Mouse (Mus musculus) hindbrain, embryonic 15.5 days (tissue): ENCODE data around the gene Btg1-ps2. TPM values are rescaled to one million over a fixed set of nuclear protein-coding genes. Genes with fewer than 3 reads are reported as not detected.
"Not testable (repeated sequence)": the region's sequence is repeated elsewhere in the genome, so short reads cannot be mapped to it uniquely, and the experiment has no call there.

Source experiments
- ATAC-seq: fragments of 200-750 bp; cut with Nextera tagmentation; 2 replicates; pipeline ENCODE4 v1.8.0; 2017; ENCODE audit warnings: low read depth, moderate number of reproducible peaks, moderate TSS enrichment; ENCODE audit not compliant: low FRiP score
- H3K27ac ChIP-seq: fragments of 300-500 bp; sonication (generic); replicated peaks from 2 replicates; pipeline ENCODE4 v1.5.1; 2015; ENCODE audit warnings: mild to moderate bottlenecking, inconsistent platforms
- H3K27me3 ChIP-seq: fragments of 300-500 bp; sonication (generic); 2 replicates; pipeline ENCODE4 v1.6.1; 2015; ENCODE audit warnings: control low read depth, inconsistent platforms
- H3K36me3 ChIP-seq: fragments of 300-500 bp; sonication (generic); 2 replicates; pipeline ENCODE4 v1.6.1; 2015; ENCODE audit warnings: control low read depth, inconsistent platforms
- H3K4me1 ChIP-seq: fragments of 300-500 bp; sonication (generic); replicated peaks from 2 replicates; pipeline ENCODE4 v1.6.1; 2015; ENCODE audit warnings: control low read depth, inconsistent platforms
- H3K4me2 ChIP-seq: fragments of 300-500 bp; sonication (generic); 2 replicates; pipeline ENCODE4 v1.6.1; 2015; ENCODE audit warnings: moderate library complexity, mild to moderate bottlenecking, inconsistent platforms
- H3K4me3 ChIP-seq: fragments of 300-500 bp; sonication (generic); 2 replicates; pipeline ENCODE4 v1.5.1; 2015; ENCODE audit warnings: mild to moderate bottlenecking, inconsistent platforms
- H3K9ac ChIP-seq: fragments of 300-500 bp; sonication (generic); 2 replicates; pipeline ENCODE4 v1.6.1; 2015; ENCODE audit warnings: inconsistent platforms
- H3K9me3 ChIP-seq: fragments of 300-500 bp; sonication (generic); 2 replicates; pipeline ENCODE4 v1.6.1; 2016; ENCODE audit warnings: control low read depth, inconsistent platforms
- WGBS: fragments of 180-500 bp; shearing (Covaris S2); methylation state at CpG from one replicate; pipeline ENCODE4 v1.1.7; 2015; 5-methylcytosine and 5-hydroxymethylcytosine counted together
- polyA plus RNA-seq: library from polyadenylated mRNA; unstranded; fragments of >200 nt; fragmentation: Nextera tagmentation; extraction: Ambion mirVana; gene quantifications from 2 replicates; pipeline ENCODE4 v1.2.1, GENCODE M21; 2015

The Btg1-ps2 gene
- not detected in 2 replicates for polyA plus RNA-seq

GRCm38 (mm10) chrX:38043014-38043413 lies at the start of gene Btg1-ps2:
Gene Btg1-ps2 (minus strand): TSS chrX:38043114.
- H3K36me3 ChIP-seq, ATAC-seq, H3K9ac ChIP-seq, H3K4me3 ChIP-seq, H3K9me3 ChIP-seq, H3K27me3 ChIP-seq, H3K4me2 ChIP-seq, H3K27ac ChIP-seq, H3K4me1 ChIP-seq: not testable (repeated sequence)

- Histone ChIP-seq H3K4me2 (no peak within 1 kb of the TSS), H3K9ac (no peak within 1 kb of the TSS), H3K36me3 (no peaks in the 10 kb centered on the region), H3K27ac (no peak within 1 kb of the TSS), H3K4me3 (no peak within 1 kb of the TSS), H3K27me3 (no peaks in the 10 kb centered on the region), H3K4me1 (no peaks in the 10 kb centered on the region), H3K9me3 (no peaks in the 10 kb centered on the region)
- 87% methylated on average over 9 of the region's 9 CpGs for WGBS
- ATAC-seq: no peak
These were observed 42.1 kb upstream of the Btg1-ps2 start, which contains the start of gene Rhox11 for GRCm38 (mm10) chrX:38085041-38085440. Gene Rhox11 (minus strand): TSS chrX:38085141.

GRCm38 (mm10) chrX:38084226-38084625 lies 41.3 kb upstream of the Btg1-ps2 start:
- no peak overlapping the region for H3K4me3 ChIP-seq
- H3K9ac ChIP-seq: no peak overlapping the region
- 15% methylated on average over 12 of the region's 12 CpGs for WGBS
- H3K27ac ChIP-seq: no peak overlapping the region
- H3K36me3 ChIP-seq: no peaks in the 10 kb centered on the region
- H3K4me2 ChIP-seq: no peak overlapping the region
- no peaks in the 10 kb centered on the region for H3K27me3 ChIP-seq
- no peaks in the 10 kb centered on the region for H3K9me3 ChIP-seq
- no peaks in the 10 kb centered on the region for H3K4me1 ChIP-seq
- no peak for ATAC-seq

- no peak for ATAC-seq
- WGBS: 90% methylated on average over 11 of the region's 11 CpGs
- no peak within 1 kb of the TSS for H3K4me3 ChIP-seq
- no peak within 1 kb of the TSS for H3K27ac ChIP-seq
- no peak within 1 kb of the TSS for H3K9ac ChIP-seq
- H3K36me3 ChIP-seq: no peaks in the 10 kb centered on the region
- H3K9me3 ChIP-seq: no peaks in the 10 kb centered on the region
- no peaks in the 10 kb centered on the region for H3K27me3 ChIP-seq
- H3K4me1 ChIP-seq: no peaks in the 10 kb centered on the region
- no peak within 1 kb of the TSS for H3K4me2 ChIP-seq
These were observed 23.3 kb upstream of the Btg1-ps2 start, which contains the start of gene Rhox10 for GRCm38 (mm10) chrX:38066175-38066574. Gene Rhox10 (plus strand): TSS chrX:38066475.

- Histone ChIP-seq H3K4me1 (no peaks in the 10 kb centered on the region), H3K36me3 (no peaks in the 10 kb centered on the region), H3K4me3 (no peak overlapping the region), H3K4me2 (no peak overlapping the region), H3K9ac (no peak overlapping the region), H3K27me3 (no peaks in the 10 kb centered on the region), H3K9me3 (no peaks in the 10 kb centered on the region), H3K27ac (no peak overlapping the region)
- ATAC-seq: no peak
- WGBS: 0% methylated on average over 1 of the region's 1 CpGs
These were observed 18.6 kb upstream of the Btg1-ps2 start for GRCm38 (mm10) chrX:38061544-38061943.

GRCm38 (mm10) chrX:38039666-38040065 lies 3.2 kb downstream of the Btg1-ps2 start:
- no peaks in the 10 kb centered on the region for H3K27me3 ChIP-seq
- 93% methylated on average over 5 of the region's 5 CpGs for WGBS
- ATAC-seq: no peak

GRCm38 (mm10) chrX:38033841-38034240 lies 9.1 kb downstream of the Btg1-ps2 start:
- no peak overlapping the region for H3K4me3 ChIP-seq
- WGBS: 74% methylated on average over 2 of the region's 2 CpGs
- H3K9me3 ChIP-seq: no peaks in the 10 kb centered on the region
- H3K4me1 ChIP-seq: no peaks in the 10 kb centered on the region
- no peaks in the 10 kb centered on the region for H3K36me3 ChIP-seq
- no peak overlapping the region for H3K4me2 ChIP-seq
- H3K27ac ChIP-seq: no peak overlapping the region
- no peak overlapping the region for H3K9ac ChIP-seq
- H3K27me3 ChIP-seq: no peaks in the 10 kb centered on the region
- no peak for ATAC-seq

More at GRCm38 (mm10) chrX:38039666-38040065, 3.2 kb downstream of the Btg1-ps2 start:
- Histone ChIP-seq H3K9ac (no peak overlapping the region), H3K4me1 (no peaks in the 10 kb centered on the region), H3K4me3 (no peak overlapping the region), H3K27ac (no peak overlapping the region), H3K36me3 (no peaks in the 10 kb centered on the region), H3K9me3 (no peaks in the 10 kb centered on the region), H3K4me2 (no peak overlapping the region)

GRCm38 (mm10) chrX:38018597-38018996 lies 24.3 kb downstream of the Btg1-ps2 start, which contains the start of gene Btg1-ps1:
Gene Btg1-ps1 (minus strand): TSS chrX:38018815.
- not testable (repeated sequence) for H3K4me2 ChIP-seq, H3K4me1 ChIP-seq, H3K9me3 ChIP-seq, ATAC-seq, H3K36me3 ChIP-seq, H3K9ac ChIP-seq, H3K27me3 ChIP-seq, H3K4me3 ChIP-seq, H3K27ac ChIP-seq

- Histone ChIP-seq H3K4me1 (no peaks in the 10 kb centered on the region), H3K4me3 (no peak overlapping the region), H3K27me3 (no peaks in the 10 kb centered on the region), H3K9ac (no peak overlapping the region), H3K27ac (no peak overlapping the region), H3K4me2 (no peak overlapping the region), H3K9me3 (no peaks in the 10 kb centered on the region), H3K36me3 (no peaks in the 10 kb centered on the region)
- 76% methylated on average over 2 of the region's 2 CpGs for WGBS
- no peak for ATAC-seq
These were observed 34.2 kb downstream of the Btg1-ps2 start for GRCm38 (mm10) chrX:38008756-38009155.

Other genes starting within 250 kb of the Btg1-ps2 start
- 0.22 and 1.4 TPM in 2 replicates for gene Rhox5, start 238.3 kb downstream of the Btg1-ps2 start, polyA plus RNA-seq
- gene Rhox6, start 216.2 kb downstream of the Btg1-ps2 start, polyA plus RNA-seq: not detected in 2 replicates
- not detected in 2 replicates for gene Rhox7a, start 211.4 kb downstream of the Btg1-ps2 start, polyA plus RNA-seq
- 0.17 TPM in 1 of 2 replicates, not detected in the other for gene Rhox8, start 164.2 kb downstream of the Btg1-ps2 start, polyA plus RNA-seq
- not detected in 2 replicates for gene Rhox7b, start 145.9 kb downstream of the Btg1-ps2 start, polyA plus RNA-seq
- not detected in 2 replicates for gene Rhox9, start 141.3 kb downstream of the Btg1-ps2 start, polyA plus RNA-seq
- not detected in 2 replicates for gene Btg1-ps1, start 24.3 kb downstream of the Btg1-ps2 start, polyA plus RNA-seq
- not detected in 2 replicates for gene Rhox10, start 23.4 kb upstream of the Btg1-ps2 start, polyA plus RNA-seq
- not detected in 2 replicates for gene Rhox11, start 42.0 kb upstream of the Btg1-ps2 start, polyA plus RNA-seq
- gene Rhox12, start 67.8 kb upstream of the Btg1-ps2 start, polyA plus RNA-seq: not detected in 2 replicates
- not detected in 2 replicates for gene Rhox13, start 78.1 kb upstream of the Btg1-ps2 start, polyA plus RNA-seq
- 4.0 and 4.7 TPM in 2 replicates for gene Zbtb33, start 146.7 kb upstream of the Btg1-ps2 start, polyA plus RNA-seq
- gene Tmem255a, start 209.3 kb upstream of the Btg1-ps2 start, polyA plus RNA-seq: 37.1 and 39.0 TPM in 2 replicates